Mouse (Mus musculus) heart, adult 9 months (tissue): ENCODE data around the gene Stk38l.
A peak's percentile ranks its signal among the peaks of the same experiment; 100 is the strongest.
"Not testable (repeated sequence)": the region's sequence is repeated elsewhere in the genome, so short reads cannot be mapped to it uniquely, and the experiment has no call there.

Source experiments
- DNase-seq, 2 experiments: peaks; one replicate each; pipeline ENCODE4 v3.0.0; 2022; ENCODE audit warnings: low spot score in 2 of 2

Gene Stk38l

DNA sequence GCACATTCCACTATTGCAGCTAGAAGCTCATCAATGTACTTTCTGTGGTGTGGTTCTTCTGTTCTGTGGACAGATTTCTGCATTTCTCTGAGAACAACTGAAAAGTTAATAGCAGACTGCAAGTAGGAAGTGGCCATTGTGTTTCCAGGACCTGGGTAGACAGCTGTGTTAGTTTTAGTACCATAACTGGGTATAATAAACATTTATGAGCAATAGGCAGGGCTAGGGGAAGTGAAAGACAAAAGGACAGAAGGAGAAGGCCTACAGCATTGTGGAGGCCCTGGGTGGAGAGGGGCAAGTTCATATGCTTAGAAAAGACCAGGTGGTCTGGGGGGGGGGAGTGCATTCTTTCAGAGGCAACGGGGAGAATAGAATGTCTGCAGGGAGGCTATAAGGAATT lies 8.8 kb downstream of the Stk38l start:
- DNase-seq = no peak

DNA sequence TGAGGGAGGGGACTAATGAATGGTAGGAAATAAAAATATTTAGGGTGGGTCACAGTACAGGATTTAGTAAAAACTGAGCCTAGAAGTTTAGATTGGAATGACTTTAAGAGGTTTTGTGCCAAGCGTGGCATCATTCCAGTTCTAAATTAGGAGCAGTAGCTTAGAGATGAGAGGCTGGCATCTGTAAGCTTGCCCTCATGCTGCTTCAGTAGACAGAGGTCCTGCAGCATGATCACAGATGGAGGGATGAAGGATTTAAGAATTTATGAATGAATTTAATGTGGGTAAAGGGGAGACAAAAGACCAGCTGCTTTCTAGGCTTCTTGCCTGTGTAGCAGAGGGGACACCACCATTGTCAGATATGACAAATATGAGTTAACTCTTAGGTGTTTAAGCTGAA lies 14.1 kb downstream of the Stk38l start:
- peak in 1 of 2 experiments; percentile 48 for DNase-seq

DNA sequence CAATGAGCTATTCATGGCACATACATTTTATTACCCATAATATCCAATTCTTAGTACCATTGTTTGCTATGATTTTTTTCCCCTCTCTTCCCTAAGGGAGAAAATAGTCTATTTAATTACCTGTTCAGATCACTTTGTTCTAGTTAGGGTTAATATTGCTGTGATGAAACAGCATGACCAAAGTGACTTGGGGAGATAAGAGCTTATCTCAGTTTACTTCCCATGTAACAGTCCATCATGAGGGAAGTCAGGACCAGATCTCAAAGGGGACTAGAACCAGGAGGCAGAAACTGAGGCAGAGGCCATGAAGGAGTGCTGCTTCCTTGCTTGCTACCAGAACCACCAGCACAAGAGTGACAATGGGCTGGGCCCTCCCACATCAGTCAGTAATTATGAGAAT lies 15.9 kb downstream of the Stk38l start:
- no peak for DNase-seq

DNA sequence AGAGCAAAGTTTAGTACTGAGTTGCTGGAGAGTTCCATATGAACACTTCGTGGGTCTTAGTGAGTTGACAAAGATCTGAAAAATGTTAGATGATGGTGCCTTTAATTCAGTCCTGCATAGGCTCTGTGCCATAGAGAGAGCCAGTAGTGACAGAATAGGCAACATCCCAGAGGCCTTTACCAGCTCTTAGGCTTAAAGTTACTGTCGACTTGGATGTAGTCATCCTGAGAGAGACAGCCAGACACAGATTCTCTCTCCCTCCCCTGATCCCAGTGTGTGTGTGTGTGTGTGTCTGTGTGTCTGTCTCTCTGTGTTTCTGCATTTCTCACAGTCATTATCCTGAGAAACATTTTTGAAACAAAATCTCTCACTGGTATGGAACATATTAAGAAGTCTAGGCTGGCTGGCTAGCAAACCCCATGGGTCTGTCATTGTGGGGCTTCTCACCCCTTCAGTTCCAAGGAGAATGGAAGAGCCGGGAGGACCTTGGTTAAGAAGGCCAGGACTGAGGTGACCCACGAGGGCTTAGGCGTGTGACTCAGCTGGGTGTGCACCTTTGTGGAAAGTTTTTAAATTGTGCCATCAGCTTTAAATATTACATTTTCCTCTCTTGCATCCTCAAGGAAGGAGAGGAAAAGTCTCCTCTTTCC lies 17.3 kb downstream of the Stk38l start:
- no peak for DNase-seq

DNA sequence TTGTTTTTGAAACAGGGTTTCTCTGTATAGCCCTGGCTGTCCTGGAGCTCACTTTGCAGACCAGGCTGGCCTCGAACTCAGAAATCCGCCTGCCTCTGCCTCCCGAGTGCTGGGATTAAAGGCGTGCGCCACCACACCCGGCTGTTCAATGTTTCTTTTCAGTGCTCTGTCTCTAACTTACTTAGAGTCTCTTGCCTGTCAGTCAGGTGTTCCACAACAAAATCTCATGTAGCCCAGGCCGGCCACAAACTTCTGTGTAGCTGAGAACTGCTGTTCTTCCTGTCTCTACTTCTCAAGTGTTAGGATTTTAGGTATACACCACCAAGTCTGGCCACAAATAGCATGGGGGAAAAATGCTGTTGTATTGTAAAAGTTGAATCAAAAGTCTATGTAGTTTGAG lies 19.5 kb downstream of the Stk38l start:
- not testable (repeated sequence) for DNase-seq

DNA sequence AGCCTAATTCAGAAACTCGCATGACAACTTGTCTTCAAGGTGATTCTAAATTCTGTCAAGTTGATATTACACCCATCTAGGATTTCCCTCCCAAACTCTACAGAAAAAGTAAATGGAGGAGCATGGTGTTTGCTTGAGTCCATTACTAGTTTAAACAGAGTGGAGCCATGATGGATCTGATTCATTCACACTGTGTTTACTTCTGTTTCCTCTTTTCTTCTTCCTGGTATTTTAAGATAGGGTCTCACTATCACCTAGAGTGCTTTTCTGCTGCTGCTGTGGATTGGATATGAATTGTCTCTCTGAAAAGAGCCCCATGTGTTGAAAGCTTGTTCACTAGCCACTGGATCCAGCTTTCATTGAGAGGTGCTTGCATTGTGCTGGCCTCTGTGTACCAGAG lies 20.4 kb downstream of the Stk38l start:
- DNase-seq = no peak

DNA sequence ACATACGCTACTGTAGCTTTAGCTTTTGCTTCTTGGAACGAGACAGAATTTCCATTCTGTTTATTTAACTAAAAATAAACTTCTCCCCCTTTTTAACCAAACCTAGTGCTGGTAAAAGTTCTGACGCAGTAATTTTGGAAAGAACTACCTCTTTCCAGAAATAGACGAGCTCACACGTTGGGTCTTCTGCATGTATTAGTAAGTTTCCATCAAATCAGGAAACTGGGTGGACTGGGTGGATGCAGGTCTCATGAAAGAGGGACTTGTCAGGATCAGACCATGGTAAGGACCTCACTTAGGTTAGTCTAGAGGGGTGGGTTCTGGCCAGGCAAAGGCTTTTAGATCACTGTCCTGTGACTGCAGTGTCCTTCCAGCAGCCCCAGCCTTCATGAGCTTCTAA lies 21.8 kb downstream of the Stk38l start:
- DNase-seq = no peak

DNA sequence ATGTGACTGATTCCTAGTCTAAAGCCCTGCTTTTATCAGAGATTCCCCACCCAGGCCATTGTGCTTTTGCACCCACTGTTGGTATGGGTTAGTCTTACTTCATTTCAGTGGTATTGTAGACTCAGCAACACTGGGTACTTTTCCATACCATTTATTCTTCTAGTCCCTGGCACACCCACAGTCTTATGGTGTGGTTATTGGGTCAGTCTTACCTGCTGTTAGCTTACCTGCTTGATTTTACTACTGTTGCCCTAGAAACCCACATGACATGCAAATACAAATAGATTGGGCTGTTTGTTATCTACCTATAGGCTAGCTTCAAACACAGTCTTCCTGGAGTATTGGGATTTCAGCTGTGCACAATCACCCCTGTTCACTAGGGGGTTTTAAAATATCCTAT lies 22.3 kb downstream of the Stk38l start:
- no peak for DNase-seq

DNA sequence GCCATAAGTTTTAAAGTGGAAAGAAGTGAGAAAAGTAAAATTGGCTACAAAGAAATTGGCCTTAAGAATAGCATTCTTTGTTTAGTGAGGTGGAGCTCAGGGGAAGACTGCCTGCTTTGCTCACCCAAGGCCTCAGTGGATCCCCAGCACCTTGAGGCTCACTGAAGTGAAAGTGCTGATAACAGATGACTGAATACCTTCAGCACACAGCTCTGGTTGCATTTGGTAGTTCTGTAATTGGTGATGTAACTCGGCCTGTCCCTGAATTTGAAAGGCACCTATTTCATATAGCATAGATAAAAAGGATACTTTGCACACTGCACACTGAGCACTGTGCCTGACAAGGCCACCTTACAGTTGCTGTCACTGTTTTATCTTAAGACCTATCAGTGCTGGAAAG lies 23.5 kb downstream of the Stk38l start:
- no peak for DNase-seq

DNA sequence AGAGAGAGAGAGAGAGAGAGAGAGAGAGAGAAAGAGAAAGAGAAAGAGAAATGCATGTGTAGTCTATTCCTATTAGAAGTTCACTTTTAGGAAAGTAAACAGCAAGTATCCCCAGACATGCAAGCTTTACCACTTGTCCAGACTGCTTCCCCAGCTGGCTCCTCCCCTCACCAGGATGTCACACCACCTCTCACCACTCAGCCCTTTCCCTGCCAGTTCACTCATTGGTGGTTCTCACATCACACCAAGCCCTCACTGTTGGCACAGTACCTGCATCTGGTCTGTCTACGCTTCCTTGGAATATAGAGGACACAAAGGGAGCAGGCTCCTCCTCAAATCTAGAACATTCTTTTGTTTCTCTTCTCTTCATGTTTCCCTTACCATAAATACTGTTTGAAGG lies 26.9 kb downstream of the Stk38l start:
- DNase-seq = peak in 1 of 2 experiments; percentile 17

DNA sequence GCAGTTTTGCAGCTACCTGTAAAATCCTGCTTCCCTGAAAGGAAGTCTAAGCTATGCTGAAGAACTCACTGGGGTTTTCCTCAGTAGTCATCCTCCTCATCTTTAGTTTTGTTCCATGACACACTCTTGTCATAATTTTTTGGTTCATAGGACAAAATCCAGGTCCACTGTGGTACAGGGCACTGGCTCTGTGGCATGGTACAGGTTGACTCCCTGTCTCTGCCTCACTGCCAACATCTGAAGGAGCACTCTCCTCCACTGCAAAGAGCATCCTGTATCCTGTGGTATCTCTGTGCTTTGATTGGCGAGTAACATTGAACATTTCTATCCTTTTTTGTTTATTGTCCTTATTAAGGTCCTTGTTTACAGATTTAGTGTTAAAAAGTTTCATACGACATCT lies 27.4 kb downstream of the Stk38l start:
- DNase-seq = no peak

DNA sequence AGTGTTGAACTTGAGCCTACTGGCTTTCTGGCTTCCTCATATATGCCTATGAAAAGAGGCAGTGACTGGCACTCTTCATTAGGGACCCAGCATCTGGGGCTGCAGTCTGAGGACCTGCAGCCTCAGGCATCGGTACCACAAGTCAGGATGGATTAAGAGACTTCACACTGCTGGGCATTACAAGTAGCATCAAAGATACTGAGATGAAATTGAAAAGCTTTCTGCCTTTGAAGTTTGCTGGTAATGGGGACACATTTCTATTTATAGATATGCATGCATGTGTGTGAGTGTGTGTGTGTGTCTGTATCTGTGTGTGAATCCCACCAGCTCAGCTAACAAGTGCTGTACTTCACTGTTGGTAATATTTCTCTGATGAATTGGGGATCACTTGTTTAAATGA lies 27.8 kb downstream of the Stk38l start:
- no peak for DNase-seq

DNA sequence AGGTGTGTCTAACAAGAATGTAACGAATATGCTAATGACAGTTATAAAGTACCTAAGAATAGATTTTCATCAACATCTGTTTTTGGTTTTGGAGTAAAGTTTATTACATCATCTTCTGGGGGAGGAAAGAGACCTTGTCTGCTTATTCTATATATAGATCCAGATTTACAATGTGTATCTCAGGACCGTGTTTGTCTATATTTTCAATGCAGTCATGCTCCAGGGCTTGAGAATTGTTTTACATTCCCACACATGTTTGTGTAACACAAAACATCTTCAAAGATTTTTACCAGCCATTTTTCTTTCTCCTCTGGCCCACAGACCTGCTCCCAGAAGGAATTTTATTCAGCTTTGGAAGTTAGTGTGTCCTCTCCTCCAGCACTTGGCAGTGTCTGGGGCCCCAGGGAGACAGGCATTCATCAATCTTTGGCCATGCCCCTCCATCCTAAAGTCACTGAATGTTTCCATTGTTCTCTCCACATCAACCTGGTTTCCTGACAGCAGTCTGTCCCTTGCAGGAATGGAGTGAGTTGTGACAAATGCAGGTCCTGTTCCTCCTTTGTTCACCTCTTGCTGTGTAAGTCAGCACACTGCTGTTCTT lies 28.9 kb downstream of the Stk38l start:
- no peak for DNase-seq

DNA sequence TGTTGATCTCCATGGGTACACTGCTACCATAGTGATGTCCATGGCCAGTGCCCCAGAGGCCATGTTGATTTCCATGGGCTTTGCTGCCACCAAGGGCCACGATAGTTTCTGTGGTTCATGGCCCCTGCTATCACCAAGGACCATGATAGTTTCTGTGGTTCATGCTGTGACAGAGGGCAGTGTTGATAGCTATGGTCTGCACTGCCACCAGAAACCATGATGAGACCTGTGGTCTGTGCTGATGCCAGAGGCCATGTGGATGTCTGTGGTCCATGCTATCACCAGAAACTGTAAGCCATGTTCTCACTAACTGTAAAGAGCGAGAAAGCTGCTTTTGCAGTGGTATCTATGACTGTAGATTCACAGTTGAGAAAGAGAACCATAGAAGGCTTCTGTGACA lies 30.3 kb downstream of the Stk38l start:
- DNase-seq = no peak

DNA sequence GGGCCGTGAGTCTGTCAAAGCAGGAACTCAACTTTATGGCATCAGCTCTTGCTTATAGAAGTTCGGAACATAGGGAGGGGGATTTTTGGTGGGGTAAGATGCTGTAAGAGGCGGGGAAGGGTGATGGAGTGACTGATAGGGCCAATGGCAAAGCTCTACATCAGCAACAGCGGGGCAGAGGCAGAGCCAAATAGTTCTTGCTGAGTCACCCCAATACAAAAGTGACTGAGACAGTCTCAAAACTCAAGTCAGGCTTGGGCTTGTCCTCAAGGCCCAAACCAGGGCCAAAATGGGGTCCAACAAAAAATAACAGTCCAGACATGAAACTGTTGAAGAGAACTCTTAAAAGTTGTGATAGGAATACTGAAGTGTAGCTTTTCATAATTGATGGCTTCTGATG lies 30.9 kb downstream of the Stk38l start:
- DNase-seq = no peak

DNA sequence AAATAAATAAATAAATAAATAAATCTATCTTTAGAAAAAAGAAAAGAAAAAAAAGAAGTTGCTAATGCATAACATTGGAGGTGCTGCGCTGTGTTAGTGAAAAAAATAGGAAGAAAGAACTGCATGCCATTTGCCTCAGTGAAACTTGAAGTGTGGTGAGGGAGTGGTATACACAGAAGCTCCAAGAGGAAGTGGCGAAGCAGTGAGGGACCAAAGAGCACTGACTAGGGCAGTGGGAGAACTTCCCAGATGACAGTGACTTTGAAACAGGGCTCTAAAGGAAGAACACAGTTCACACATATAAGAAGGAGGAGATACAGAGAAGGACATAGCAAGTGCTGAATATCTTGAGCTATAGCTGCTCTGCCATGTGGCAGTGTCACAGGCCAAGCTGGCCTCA lies 34.2 kb downstream of the Stk38l start:
- DNase-seq = no peak

DNA sequence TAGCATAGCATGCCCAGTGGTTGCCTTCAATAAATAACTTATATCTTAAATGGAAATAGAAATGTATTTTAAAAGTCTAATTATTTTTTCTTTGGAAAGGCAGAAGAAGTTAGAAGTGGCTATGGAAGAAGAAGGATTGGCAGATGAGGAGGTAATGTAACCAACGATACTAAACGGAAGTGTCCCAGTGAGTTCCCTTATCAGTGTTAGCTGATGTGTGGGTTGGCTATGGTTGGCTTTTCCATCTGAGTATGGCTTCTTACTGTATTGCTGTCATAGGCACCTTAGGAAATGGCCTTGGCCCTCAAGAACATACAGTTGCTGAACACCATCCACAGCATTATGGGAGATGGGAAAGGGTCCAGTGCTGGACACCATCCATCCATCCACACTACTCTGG lies 35.2 kb downstream of the Stk38l start:
- no peak for DNase-seq

DNA sequence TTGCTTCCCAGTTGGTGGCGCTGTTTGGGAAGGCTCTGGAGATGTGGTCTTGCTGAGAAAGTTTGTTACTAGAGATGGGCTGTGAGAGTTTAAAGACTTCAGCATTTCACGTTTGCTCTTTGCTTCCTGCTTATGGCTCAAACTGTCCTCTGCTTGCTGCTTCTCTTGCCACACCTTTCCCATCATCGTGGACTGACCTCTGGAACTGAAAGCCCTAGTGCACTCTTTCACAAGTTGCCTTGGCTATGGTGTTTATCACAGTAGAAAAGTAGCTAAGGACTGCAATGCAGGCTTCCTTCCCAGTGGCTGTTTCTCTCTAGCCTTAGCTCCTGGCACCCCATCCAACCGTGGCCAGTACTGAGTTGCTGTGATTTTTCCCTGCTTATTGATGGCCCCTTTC lies 35.9 kb downstream of the Stk38l start:
- no peak for DNase-seq

DNA sequence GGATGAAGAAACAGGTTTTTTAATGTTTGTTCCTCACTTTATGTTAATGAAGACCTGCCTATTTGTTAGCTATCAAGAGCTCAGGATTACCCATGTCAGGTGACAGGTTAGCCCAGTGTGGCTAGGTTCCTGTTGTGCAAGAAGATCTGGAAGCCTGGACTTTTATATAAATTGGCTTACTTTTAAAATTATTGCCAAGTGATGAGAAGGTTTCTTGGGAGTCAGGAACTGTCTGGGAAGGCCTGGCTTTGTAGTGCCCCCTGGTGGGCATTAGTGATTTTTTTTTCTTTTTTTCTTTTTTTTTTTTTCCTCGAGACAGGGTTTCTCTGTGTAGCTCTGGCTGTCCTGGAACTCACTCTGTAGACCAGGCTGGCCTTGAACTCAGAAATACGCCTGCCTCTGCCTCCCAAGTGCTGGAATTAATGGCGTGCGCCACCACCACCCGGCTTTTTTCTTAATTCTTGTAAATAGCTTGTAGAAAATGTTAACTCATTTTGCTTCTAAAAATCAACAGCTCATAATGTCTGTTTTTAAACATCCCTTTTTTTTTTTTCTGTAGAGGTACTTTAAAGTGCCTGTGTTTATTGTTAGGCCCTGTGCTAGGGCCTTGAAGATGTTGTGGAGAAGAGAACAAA lies 37.6 kb downstream of the Stk38l start:
- peak in 1 of 2 experiments; percentile 25 for DNase-seq

DNA sequence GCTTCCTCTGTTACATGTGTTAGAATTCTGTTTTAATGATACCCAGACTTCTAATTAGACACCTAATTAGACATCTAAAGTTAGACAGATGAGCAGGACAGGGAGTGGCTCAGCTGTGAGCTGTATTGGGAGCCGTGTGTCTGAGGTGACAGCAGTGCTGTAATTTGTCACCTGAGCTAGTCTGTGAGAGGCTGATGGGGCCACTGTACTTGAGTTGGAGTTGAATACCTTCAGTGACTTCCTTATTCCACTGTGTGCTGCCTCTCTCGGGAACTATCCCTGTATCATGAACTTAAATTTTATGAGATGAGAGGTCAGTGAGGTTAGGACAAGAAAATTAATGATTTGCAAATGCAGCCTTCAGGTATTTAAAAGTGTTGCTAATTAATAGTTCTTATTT lies 39.8 kb downstream of the Stk38l start:
- DNase-seq = no peak

DNA sequence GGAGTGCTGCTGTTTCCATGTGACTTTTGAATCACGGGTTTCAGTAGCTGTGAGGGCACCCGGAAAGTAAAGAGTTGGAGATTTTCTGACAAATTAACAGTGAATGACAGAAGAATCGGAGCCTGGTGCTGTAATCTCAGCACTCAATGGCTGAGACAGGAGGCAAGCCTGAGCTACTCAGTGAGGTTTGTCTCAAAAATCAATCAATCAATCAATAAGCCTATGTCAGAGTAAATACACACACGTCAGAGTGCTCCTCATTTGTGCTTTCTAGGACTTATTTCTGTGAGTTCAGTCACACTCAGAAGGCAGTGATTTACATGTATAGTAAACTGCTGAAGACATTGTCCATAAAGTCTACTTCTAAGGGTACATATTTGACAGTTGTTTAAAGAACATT lies 40.5 kb downstream of the Stk38l start:
- no peak for DNase-seq

DNA sequence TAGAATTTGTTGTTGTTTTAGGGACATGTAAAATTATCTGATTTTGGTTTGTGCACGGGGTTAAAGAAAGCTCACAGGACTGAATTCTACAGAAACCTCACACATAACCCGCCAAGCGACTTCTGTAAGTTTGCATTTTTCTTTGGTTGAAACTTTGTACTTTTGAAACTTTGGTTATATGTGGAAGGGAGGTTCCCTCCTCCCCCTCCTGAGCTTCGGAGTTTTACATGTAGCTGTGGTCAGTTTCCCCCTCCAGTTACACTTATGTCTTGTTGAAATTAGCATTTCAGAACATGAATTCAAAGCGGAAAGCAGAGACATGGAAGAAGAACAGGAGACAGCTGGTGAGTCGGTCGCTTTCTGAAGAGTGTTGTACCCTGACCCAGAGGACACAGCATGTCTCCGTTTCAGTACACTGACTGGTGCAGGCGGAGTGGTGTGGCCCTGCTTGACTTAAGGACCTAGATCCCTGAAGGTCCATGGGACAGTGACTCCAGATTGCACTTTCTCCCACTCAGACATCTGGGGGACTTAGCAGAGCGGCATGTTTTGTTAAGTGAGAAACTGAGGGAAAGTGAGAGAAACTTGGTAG lies 44.1 kb downstream of the Stk38l start:
- DNase-seq = no peak
